Mouse (Mus musculus) monocyte, adult 59 days (primary cell): ENCODE data around the gene Spata2l. TPM values are rescaled to one million over a fixed set of nuclear protein-coding genes. Genes with fewer than 3 reads are reported as not detected.

Experiments used
- total RNA-seq, 2 experiments: library from RNA; stranded (reverse); gene quantifications; one replicate each; pipeline ENCODE4 v1.2.4; 2023

Spata2l gene
- total RNA-seq = 1 to 10 TPM; 4.3 to 5.1 TPM

DNA sequence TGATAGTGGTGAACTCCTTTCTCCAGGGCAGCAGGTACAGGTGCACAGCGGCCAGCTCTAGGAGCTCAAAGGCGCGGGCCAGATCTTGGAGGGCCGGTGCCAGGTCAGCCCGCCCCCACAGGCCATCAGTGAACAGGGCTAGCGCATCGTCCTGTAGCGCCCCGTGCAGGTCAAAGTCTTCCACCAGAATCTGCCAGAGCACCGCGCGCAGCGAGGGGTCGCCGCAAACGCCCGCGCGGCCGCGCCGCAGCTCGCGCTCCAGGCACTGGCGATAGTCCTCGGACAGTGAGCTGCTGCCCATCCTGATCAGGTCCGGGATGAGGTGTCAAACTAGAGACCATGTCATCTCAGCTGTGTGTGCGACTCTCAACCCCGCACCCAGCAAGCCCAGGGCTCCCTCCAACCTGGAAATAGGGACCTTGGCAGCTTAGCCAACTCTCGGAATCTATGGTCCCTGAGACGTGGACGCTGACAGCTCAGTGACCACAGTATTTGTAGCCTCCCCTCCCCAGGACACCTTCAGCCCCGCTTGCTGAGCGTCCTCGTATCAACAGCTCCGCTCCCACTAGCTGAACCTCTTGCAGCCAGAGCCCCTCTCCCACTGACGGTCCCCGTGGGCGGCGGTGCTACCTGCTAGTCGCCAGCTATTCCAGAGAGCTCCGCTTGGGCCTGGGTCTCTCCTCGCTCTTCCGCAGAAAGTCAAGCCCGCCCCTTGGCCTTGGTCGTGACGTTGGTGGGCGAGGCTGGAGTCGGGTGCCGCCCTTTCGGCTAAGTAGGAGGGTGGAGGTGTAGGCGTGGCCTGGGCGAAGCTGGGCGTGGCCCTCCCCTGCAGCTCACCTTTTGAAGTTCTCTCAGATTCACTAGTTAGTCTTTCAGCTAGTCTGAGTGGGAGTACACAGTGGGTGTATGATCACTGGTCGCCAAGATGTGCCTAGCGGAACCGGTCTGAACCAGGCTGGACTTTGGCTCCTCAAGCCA is at the start of gene Spata2l:
Gene Spata2l (minus strand): TSS at position 714 of the 978 bp plus-strand sequence.

DNA sequence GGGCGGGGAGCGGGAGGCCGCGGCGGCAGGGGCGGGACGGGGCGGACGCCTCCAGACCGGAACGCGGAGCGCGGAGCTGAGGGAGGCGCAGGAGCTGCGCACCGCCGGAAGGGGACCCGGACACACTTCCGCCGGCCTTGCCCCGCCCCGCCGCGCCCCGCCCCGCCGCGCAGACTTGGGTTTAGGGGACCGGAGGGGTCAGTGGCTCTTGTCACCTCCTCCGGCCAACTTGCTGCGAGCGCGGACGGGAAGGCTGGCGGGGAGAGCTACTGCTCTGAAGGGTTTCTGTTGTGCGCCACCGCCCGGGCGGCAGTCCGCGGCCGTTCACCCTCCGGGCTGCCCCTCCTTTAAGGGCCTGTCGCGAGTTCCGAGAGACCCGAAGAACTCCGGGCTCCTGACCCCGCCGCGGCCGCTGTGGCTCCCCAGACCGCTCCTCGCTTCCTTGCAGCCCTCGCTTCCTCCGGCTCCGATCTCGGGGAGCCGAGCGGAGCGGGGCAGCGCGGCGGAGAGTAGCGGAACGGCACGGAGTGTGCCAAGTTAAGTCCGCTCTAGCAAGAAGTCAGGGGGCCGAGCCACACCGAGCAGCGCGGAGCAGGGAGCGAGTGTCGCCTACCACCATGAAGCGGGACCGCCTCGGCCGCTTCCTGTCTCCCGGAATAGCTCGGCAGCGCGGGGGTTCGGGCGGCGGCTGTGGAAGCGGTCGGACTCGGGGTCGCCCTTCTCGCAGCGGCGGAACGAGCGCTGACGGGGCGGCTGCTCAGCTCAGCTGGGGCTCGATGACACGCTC is 18.3 kb upstream of the Spata2l start, which contains the start of the genes Zfp276 and Vps9d1:
Gene Zfp276 (plus strand): TSS at position 97 of the 787 bp plus-strand sequence.
Gene Vps9d1 (minus strand): TSS at position 250 of the 787 bp plus-strand sequence.

DNA sequence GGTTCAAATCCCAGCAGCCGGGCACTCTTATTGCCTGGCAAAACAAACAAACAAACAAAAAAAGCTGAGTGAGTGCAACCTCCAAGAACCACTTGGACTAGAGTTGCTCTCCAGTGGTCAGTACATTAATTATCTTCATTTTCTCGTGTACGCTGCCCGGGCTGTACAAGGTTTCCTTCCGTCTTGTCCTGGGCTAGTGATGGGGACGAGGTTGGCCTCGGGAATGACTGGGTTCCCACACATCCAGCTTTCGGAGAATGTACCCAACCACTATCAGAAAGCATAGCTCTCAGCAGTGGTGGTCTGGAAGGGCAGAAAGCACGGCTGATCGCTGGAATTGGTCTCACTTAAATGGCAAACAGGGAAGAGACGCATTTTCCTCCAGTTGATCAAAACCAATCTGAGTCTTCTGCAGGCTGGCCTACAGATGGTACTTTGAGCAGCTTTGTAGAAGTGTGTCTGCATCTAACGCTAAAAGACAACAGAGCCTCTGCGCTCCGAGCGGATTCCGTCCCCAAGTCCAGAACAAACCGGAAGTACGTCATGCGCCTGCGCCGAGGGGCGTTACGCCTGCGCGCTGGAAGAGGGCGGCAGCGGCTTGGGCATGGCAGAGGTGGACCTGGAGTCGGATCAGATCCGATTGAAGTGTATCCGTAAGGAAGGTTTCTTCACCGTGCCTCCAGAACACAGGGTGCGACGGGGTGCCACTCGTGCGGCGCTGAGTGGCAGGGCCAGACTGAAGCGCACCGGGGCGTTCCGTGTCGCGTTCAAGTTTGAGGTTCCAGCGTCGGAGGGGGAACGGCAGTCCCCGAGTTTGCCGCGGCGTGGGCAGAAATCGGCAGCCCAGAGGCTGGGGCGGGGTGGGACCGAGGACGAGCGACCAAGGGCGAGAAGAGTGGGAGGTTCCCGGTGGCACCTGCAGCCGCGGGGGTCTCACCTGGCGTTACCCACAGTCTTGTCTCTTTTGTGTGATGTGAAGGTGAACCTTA is 11.5 kb downstream of the Spata2l start, which contains the start of gene Cdk10:
Gene Cdk10 (plus strand): TSS at position 565 of the 989 bp plus-strand sequence.

DNA sequence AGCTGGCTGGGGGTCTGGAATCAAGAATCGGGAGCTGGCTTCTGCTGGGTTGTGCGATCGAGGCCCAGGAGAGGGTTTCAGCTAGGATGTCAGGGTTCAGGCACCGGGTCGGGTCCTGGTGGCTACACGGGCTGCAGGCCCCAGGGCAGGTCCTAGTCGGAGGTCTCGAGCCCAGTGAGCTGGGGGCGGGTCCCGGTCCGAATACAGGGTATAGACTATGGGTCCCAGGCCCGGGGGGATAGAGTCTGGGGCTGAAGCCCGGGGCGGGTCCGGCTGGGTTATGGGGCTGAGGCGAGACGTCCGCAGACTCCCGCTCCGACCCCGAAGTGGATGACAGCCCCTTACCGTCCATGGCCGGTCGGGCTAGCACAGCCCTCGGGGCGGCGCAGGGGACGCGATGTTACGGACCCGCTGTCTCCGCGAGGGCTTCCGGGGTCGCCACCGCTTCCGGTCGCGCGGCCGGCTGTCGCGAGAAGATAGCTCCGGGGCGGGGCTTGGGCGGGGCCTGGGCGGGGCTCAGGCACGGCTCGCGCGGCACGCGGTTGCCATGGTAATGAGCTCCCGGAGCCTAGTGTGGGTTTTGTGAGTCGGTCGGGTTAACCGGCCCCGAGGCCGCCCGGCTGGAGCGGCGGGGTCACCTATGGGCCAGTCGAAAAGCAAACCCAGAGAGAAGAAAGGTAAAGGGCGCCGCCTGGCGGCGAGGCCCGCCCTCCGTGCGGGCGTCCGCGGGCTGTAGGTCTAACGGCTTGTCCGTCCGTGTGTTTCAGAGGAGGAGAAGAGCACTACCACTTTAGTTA is 23.5 kb downstream of the Spata2l start, which contains the start of the genes Chmp1a and Spata33:
Gene Chmp1a (minus strand): TSS at position 443 of the 797 bp plus-strand sequence.
Gene Spata33 (plus strand): TSS at position 512 of the 797 bp plus-strand sequence.

DNA sequence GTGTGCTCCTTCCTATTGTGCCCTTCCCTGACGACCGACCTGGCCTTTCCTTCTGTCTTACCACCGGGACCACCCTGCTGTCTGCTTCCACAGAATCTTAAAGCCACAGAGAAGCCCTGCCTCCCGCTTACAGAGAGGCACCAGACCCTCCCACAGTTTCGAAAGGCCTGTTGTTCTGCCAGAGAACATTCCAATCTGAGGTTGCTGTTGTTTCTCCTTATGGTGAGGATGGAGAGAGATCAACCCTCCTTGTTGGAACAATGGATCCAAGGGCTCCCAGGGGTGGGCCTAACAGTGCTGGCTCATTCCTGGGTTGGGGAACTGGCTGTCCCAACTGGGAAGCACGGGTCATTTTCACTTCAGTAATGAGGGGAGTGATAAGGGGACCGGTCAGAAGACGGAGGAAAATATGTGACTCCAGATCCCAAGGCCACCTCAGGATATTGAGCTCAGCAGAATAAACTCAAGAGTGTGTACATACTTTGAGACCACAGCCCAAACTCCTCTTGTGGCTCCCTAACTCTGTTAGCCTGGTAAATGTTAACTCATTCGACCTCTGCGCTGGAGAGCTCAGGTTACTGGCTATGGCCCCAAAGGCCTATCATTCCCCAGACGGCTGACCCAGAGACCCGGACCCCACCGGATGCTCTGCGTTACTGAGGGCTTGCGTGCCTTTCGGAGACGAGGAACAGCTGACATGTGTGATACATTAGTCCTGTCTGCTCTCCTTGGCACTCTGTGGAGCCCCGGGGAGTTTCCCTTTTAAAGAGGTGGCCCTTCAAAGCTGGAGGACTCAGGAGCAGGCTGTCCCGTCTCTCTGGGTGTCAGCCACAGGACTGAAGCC is 50.2 kb downstream of the Spata2l start, which contains the start of gene Dpep1:
Gene Dpep1 (plus strand): TSS at position 677 of the 844 bp plus-strand sequence.

Other genes starting within 250 kb of the Spata2l start
- gene Ankrd11, start 194.0 kb downstream of the Spata2l start, total RNA-seq = 100 to 1,000 TPM; 187 to 205 TPM
- gene Spg7, start 173.3 kb downstream of the Spata2l start, total RNA-seq = 10 to 100 TPM; 36.4 to 49.9 TPM
- 100 to 1,000 TPM; 788 to 834 TPM for gene Rpl13, start 133.9 kb downstream of the Spata2l start, total RNA-seq
- not detected for gene Cpne7, start 118.9 kb downstream of the Spata2l start, total RNA-seq
- not detected for gene Sult5a1, start 77.9 kb downstream of the Spata2l start, total RNA-seq
- not detected for gene Dpep1, start 50.0 kb downstream of the Spata2l start, total RNA-seq
- 10 to 100 TPM; 64.5 to 85.4 TPM for gene Chmp1a, start 23.5 kb downstream of the Spata2l start, total RNA-seq
- not detected for gene Spata33, start 23.4 kb downstream of the Spata2l start, total RNA-seq
- 10 to 100 TPM; 39.0 to 46.4 TPM for gene Cdk10, start 11.4 kb downstream of the Spata2l start, total RNA-seq
- 10 to 100 TPM; 27.8 to 36.5 TPM for gene Zfp276, start 18.0 kb upstream of the Spata2l start, total RNA-seq
- gene Vps9d1, start 18.1 kb upstream of the Spata2l start, total RNA-seq = 10 to 100 TPM; 67.4 to 82.9 TPM
- gene Fanca, start 82.3 kb upstream of the Spata2l start, total RNA-seq = 10 to 100 TPM; 45.7 to 58.2 TPM
- not detected for gene Spire2, start 96.5 kb upstream of the Spata2l start, total RNA-seq
- 100 to 1,000 TPM; 189 to 231 TPM for gene Tcf25, start 137.5 kb upstream of the Spata2l start, total RNA-seq
- gene Mc1r, start 170.9 kb upstream of the Spata2l start, total RNA-seq = not detected
- gene Tubb3, start 175.2 kb upstream of the Spata2l start, total RNA-seq = under 1 TPM in 1 of 2 experiments, not detected in 1; 0.46 TPM
- 10 to 100 TPM; 22.6 to 24.2 TPM for gene Def8, start 187.3 kb upstream of the Spata2l start, total RNA-seq
- 10 to 100 TPM; 29.0 to 52.5 TPM for gene Afg3l1, start 241.7 kb upstream of the Spata2l start, total RNA-seq